Mouse (Mus musculus) brain, embryonic 14.5 days (tissue): ENCODE measurements around the gene Qrich1.

Experiments used
- CTCF ChIP-seq: fragments of 200-500 bp; IDR thresholded peaks from 2 replicates; pipeline ENCODE4 v1.5.1; 2012; ENCODE audit warnings: inconsistent platforms, mild to moderate bottlenecking, moderate library complexity, borderline replicate concordance; ENCODE audit not compliant: insufficient read depth, insufficient read length; ENCODE audit errors: extremely low read depth
- POLR2A ChIP-seq: fragments of 200-500 bp; IDR thresholded peaks from 2 replicates; pipeline ENCODE4 v1.6.1; 2012; ENCODE audit warnings: mild to moderate bottlenecking, inconsistent platforms, borderline replicate concordance; ENCODE audit not compliant: poor library complexity, insufficient read depth, insufficient read length, severe bottlenecking; ENCODE audit errors: extremely low read depth

DNA sequence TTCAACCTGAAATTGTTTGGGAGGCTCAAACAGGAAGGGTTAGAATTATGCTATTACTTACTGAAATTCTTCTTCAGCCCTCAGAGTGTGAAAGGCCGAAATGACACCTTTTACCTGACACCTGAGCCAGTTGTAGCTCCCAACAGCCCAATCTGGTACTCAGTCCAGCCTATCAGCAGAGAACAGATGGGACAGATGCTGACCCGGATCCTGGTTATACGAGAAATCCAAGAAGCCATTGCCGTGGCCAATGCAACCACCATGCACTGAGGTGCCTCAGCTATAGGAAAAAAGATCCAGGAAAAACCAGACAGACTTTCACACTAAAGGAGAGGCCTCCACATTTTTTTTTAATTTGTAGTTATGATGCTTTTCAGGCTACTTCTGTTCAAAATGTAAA is 42.6 kb downstream of the Qrich1 start:
- no peak for TF ChIP-seq CTCF
- no peak for TF ChIP-seq POLR2A
